Mouse (Mus musculus) urinary bladder, adult 18-20 months (tissue): Measurements from ENCODE around the gene Gm42674.
A peak's percentile ranks its signal among the peaks of the same experiment; 100 is the strongest.

Experiments
- DNase-seq, 2 experiments: peaks; one replicate each; pipeline ENCODE4 v3.0.0; 2022; ENCODE audit warnings: low spot score in 2 of 2, mixed read lengths in 2 of 2

The Gm42674 gene

GRCm38 (mm10) chr3:90598212-90598611, 3.5 kb upstream of the Gm42674 start:
- peak in 1 of 2 experiments; percentile 20 for DNase-seq

GRCm38 (mm10) chr3:90599401-90599800, 2.3 kb upstream of the Gm42674 start:
- DNase-seq, result no peak

GRCm38 (mm10) chr3:90600036-90600435, 1.7 kb upstream of the Gm42674 start:
- DNase-seq, result no peak

- no peak for DNase-seq
Measured at GRCm38 (mm10) chr3:90600458-90601195, 1.1 kb upstream of the Gm42674 start.

- peak in 1 of 2 experiments; percentile 9 for DNase-seq
Measured at GRCm38 (mm10) chr3:90603623-90604022, 1.9 kb downstream of the Gm42674 start, which contains the start of gene S100a4. S100a4 (plus strand) TSS chr3:90603771.

- peak; percentile 92 to 96 for DNase-seq
Measured at GRCm38 (mm10) chr3:90604416-90604815, 2.7 kb downstream of the Gm42674 start.

- peak in 1 of 2 experiments; percentile 6 for DNase-seq
Measured at GRCm38 (mm10) chr3:90605049-90605448, 3.3 kb downstream of the Gm42674 start.

- peak in 1 of 2 experiments; percentile 1 for DNase-seq
Measured at GRCm38 (mm10) chr3:90605736-90606135, 4.0 kb downstream of the Gm42674 start.

GRCm38 (mm10) chr3:90606185-90606584, 4.5 kb downstream of the Gm42674 start:
- peak in 1 of 2 experiments; percentile 5 for DNase-seq

- DNase-seq, result peak in 1 of 2 experiments; percentile 5
Measured at GRCm38 (mm10) chr3:90607361-90607760, 5.7 kb downstream of the Gm42674 start.

GRCm38 (mm10) chr3:90608223-90608622, 6.5 kb downstream of the Gm42674 start, which contains the start of gene S100a5:
S100a5 (plus strand) TSS chr3:90608523.
- peak in 1 of 2 experiments; percentile 1 for DNase-seq

GRCm38 (mm10) chr3:90609102-90609501, 7.4 kb downstream of the Gm42674 start:
- DNase-seq, result peak; percentile 52 to 73

- no peak for DNase-seq
Measured at GRCm38 (mm10) chr3:90611494-90611893, 9.8 kb downstream of the Gm42674 start.

GRCm38 (mm10) chr3:90612061-90612460, 10.4 kb downstream of the Gm42674 start:
- peak in 1 of 2 experiments; percentile 23 for DNase-seq

- DNase-seq, result peak; percentile 82 to 92
Measured at GRCm38 (mm10) chr3:90612728-90613291, 11.1 kb downstream of the Gm42674 start, which contains the start of gene S100a6. S100a6 (plus strand) TSS chr3:90612882.

- DNase-seq, result peak in 1 of 2 experiments; percentile 39
Measured at GRCm38 (mm10) chr3:90613461-90614147, 11.9 kb downstream of the Gm42674 start.

GRCm38 (mm10) chr3:90614148-90614530, 12.4 kb downstream of the Gm42674 start:
- DNase-seq, result no peak

- DNase-seq, result peak in 1 of 2 experiments; percentile 57
Measured at GRCm38 (mm10) chr3:90614611-90615251, 13.0 kb downstream of the Gm42674 start.

- peak in 1 of 2 experiments; percentile 77 for DNase-seq
Measured at GRCm38 (mm10) chr3:90615415-90615814, 13.7 kb downstream of the Gm42674 start.

GRCm38 (mm10) chr3:90615911-90616310, 14.2 kb downstream of the Gm42674 start:
- peak in 1 of 2 experiments; percentile 10 for DNase-seq

- no peak for DNase-seq
Measured at GRCm38 (mm10) chr3:90617586-90617985, 15.9 kb downstream of the Gm42674 start.

GRCm38 (mm10) chr3:90621552-90621951, 19.8 kb downstream of the Gm42674 start:
- DNase-seq, result no peak
